Mouse (Mus musculus) stomach, embryonic 14.5 days (tissue): ENCODE measurements around the gene Nr1i2. TPM values are rescaled to one million over a fixed set of nuclear protein-coding genes. Genes with fewer than 3 reads are reported as not detected.
"Not testable (repeated sequence)": the region's sequence is repeated elsewhere in the genome, so short reads cannot be mapped to it uniquely, and the experiment has no call there.

ENCODE experiments used
- ATAC-seq: fragments of 200-750 bp; cut with Nextera tagmentation; 2 replicates; pipeline ENCODE4 v1.8.0; 2017; ENCODE audit warnings: low read depth, moderate TSS enrichment; ENCODE audit not compliant: insufficient number of reproducible peaks, insufficient read depth, low FRiP score
- H3K27ac ChIP-seq: fragments of 300-500 bp; sonication (generic); 2 replicates; pipeline ENCODE4 v1.5.1; 2014; ENCODE audit warnings: mild to moderate bottlenecking, low read length, moderate library complexity, mixed read lengths
- H3K27me3 ChIP-seq: fragments of 300-500 bp; sonication (generic); 2 replicates; pipeline ENCODE4 v1.6.1; 2014; ENCODE audit warnings: low read length, control low read depth, mixed read lengths; ENCODE audit not compliant: control insufficient read depth, insufficient read depth
- H3K36me3 ChIP-seq: fragments of 300-500 bp; sonication (generic); 2 replicates; pipeline ENCODE4 v1.6.1; 2014; ENCODE audit warnings: mild to moderate bottlenecking, control low read depth, low read length, moderate library complexity, mixed read lengths; ENCODE audit not compliant: control insufficient read depth, insufficient read depth
- H3K4me1 ChIP-seq: fragments of 300-500 bp; sonication (generic); 2 replicates; pipeline ENCODE4 v1.6.1; 2014; ENCODE audit warnings: low read length, control low read depth, mixed read lengths; ENCODE audit not compliant: control insufficient read depth, insufficient read depth
- H3K4me2 ChIP-seq: fragments of 300-500 bp; sonication (generic); replicated peaks from 2 replicates; pipeline ENCODE4 v1.6.1; 2014; ENCODE audit warnings: low read depth, low read length, control low read depth
- H3K4me3 ChIP-seq: fragments of 300-500 bp; sonication (generic); 2 replicates; pipeline ENCODE4 v1.5.1; 2014; ENCODE audit warnings: low read depth, low read length, control low read depth
- H3K9ac ChIP-seq: fragments of 300-500 bp; sonication (generic); replicated peaks from 2 replicates; pipeline ENCODE4 v1.6.1; 2014; ENCODE audit warnings: low read depth, mild to moderate bottlenecking, control low read depth, low read length, moderate library complexity, mixed read lengths
- H3K9me3 ChIP-seq: fragments of 300-500 bp; sonication (generic); 2 replicates; pipeline ENCODE4 v1.6.1; 2016; ENCODE audit warnings: low read depth, low read length, control low read depth; ENCODE audit not compliant: control insufficient read depth
- WGBS: fragments of 180-500 bp; shearing (Covaris S2); extraction: QIAGEN DNeasy Blood & Tissue Kit; methylation state at CpG from one replicate; pipeline ENCODE4 v1.1.7; 2014; 5-methylcytosine and 5-hydroxymethylcytosine counted together
- polyA plus RNA-seq: library from polyadenylated mRNA; unstranded; fragments of >200 nt; fragmentation: Nextera tagmentation; extraction: Ambion mirVana; gene quantifications from 2 replicates; pipeline ENCODE4 v1.2.1, GENCODE M21; 2014

Nr1i2 gene
- 2.6 and 4.1 TPM in 2 replicates for polyA plus RNA-seq

GRCm38 (mm10) chr16:38294685-38295348 is at the start of gene Nr1i2:
Gene Nr1i2 (minus strand): TSS chr16:38294824.
- no peaks in the 10 kb centered on the region for H3K4me1 ChIP-seq
- no peaks in the 10 kb centered on the region for H3K27me3 ChIP-seq
- ATAC-seq = peak; percentile 83
- H3K9ac ChIP-seq = no peak within 1 kb of the TSS
- no peak within 1 kb of the TSS; the same call in 1 of the 2 replicates for H3K27ac ChIP-seq
- H3K9me3 ChIP-seq = no peaks in the 10 kb centered on the region
- peak within 1 kb of the TSS; percentile 12; the same call in 1 of the 2 replicates for H3K4me3 ChIP-seq
- H3K4me2 ChIP-seq = peak within 1 kb of the TSS; percentile 22; the same call in 1 of the 2 replicates
- H3K36me3 ChIP-seq = no peaks in the 10 kb centered on the region
- WGBS = 58% methylated on average over 7 of the region's 7 CpGs

DNA sequence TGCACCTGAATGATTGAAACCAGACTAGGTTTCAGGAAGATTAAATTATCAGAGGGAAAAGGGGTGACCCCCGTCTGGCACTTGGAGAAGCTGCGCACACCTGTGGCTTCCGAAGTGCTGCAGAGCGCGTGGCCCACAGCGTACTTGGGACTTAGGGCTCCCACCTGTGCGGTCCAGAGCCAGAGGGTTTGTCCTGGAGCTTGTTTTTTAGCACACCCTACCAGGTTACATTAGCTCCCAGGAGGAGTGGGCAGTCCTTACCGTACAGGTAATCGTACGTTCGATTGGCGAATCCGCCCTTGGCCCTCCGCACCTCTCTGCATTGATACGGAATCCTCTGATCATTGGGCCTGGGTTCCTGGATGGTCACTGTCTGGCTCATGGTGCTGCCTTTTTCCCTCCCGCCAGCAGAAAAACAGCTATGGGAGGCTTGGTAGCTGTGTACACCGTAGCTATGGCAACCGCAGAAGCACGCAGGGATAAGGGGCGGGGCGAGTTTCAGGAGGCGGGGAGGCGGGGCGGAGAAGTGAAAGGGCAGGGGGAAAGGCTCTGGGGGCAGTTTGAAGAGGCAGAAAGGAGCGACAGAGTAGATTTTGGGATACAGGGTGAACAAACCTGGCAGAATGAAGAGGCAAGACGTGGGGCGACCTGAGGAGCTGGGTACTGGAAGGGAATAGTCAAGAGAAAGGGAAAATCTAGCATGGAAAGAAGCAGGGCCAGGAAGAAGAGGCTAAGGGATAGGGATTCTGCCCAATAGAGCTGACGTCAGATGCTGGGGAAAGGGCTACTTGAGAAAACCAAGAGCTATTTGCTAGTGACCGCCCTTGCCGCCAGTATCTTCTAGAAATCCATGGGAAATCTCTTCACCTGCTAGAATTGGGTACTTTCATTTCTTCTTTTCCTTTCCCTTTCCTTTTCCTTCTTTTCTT is 47.0 kb upstream of the Nr1i2 start, which contains the start of gene Maats1:
Maats1 (minus strand) TSS at position 748 of the 929 bp plus-strand sequence.
- Histone ChIP-seq H3K4me1 (no peaks in the 10 kb centered on the region), H3K9ac (peak within 1 kb of the TSS; percentile 18; the same call in 1 of the 2 replicates), H3K9me3 (no peaks in the 10 kb centered on the region), H3K4me2 (peak within 1 kb of the TSS; percentile 60), H3K4me3 (peak within 1 kb of the TSS; percentile 28), H3K27me3 (no peaks in the 10 kb centered on the region), H3K36me3 (no peaks in the 10 kb centered on the region), H3K27ac (no peak within 1 kb of the TSS)
- WGBS = 11% methylated on average over 30 of the region's 30 CpGs
- peak; percentile 86 for ATAC-seq

GRCm38 (mm10) chr16:38338077-38338476 is 43.5 kb upstream of the Nr1i2 start:
- H3K27ac ChIP-seq, H3K4me3 ChIP-seq, H3K9ac ChIP-seq, H3K9me3 ChIP-seq, H3K4me2 ChIP-seq, H3K4me1 ChIP-seq, ATAC-seq, H3K36me3 ChIP-seq, H3K27me3 ChIP-seq: not testable (repeated sequence)
- 88% methylated on average over 4 of the region's 4 CpGs for WGBS

DNA sequence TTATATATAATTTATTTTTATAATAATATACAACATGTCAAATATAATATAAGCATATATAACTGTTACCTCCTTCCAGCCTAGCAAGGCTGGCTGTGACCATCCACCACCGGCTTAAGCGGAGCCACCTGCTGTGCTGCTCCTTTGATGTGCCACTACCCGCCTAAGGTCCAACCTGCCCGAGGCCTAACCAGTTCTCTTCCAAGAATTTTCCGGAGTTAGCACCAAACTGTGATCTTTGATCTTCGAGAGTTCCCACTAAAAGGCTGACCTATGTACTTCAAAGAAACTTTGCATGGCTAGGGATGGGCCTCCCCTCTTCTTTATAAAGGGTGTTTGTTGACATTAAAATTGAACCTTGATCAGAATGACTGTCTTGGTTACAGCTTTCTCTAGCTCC is 39.8 kb upstream of the Nr1i2 start:
- no peaks in the 10 kb centered on the region for H3K27me3 ChIP-seq
- no peak overlapping the region for H3K4me3 ChIP-seq
- 40% methylated on average over 6 of the region's 6 CpGs for WGBS
- H3K36me3 ChIP-seq = no peaks in the 10 kb centered on the region
- no peaks in the 10 kb centered on the region for H3K9me3 ChIP-seq
- no peak overlapping the region for H3K9ac ChIP-seq
- ATAC-seq = no peak
- no peak overlapping the region for H3K4me2 ChIP-seq
- H3K4me1 ChIP-seq = no peaks in the 10 kb centered on the region
- H3K27ac ChIP-seq = no peak overlapping the region

DNA sequence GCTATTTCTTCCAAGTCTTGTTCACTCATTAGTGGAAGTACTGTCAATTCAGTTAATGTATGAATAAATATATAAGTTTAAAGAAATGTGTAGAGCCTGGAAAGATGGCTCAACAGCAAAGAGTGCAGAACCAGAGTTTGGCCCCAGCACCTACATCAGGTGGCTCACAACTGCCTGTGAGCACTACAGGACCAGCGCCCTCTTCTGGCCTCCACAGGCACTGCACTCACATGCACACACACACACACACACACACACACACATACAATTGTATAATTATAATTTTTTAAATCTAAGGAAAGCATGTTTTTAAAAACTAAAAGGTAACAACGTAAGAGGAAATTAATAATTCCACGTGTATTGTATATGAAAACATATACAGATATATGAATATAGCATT is 34.7 kb upstream of the Nr1i2 start:
- WGBS = 86% methylated on average over 3 of the region's 3 CpGs
- no peak for ATAC-seq
- H3K9ac ChIP-seq = no peak overlapping the region

DNA sequence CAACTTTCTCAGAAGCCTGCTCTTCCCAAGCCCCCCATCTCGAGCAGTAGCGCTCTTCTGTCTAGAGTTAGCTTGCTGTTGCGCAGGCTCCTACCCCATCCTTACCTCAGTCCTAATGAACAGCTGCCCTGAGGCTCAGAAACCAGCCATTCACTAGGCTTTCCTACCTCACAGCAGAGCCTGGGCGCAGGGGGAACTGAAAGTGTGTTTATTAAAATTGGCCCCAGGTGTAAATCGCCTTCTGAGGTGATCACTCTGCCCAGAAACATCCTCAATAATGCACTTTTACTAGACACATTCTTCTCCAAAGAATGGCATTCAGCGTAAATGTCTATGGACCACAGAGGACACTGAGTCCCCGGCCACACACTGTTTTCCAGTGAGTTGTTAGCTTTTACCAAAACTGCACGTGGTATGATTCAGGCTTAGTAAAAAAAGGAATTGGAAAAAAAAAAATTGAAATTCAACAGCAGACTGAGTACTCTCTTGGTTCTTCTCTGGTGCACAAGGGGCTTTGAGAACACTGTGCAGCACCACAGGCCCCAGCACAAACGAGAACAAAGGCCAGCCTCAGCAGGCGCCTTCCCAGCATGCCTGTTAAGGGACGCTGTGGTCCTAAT is 32.3 kb upstream of the Nr1i2 start:
- H3K9me3 ChIP-seq = no peaks in the 10 kb centered on the region
- no peaks in the 10 kb centered on the region for H3K27me3 ChIP-seq
- H3K36me3 ChIP-seq = no peaks in the 10 kb centered on the region
- no peak overlapping the region for H3K9ac ChIP-seq
- H3K4me3 ChIP-seq = no peak overlapping the region
- no peak overlapping the region for H3K4me2 ChIP-seq
- 89% methylated on average over 11 of the region's 11 CpGs for WGBS
- H3K27ac ChIP-seq = no peak overlapping the region
- H3K4me1 ChIP-seq = no peaks in the 10 kb centered on the region
- no peak for ATAC-seq

More for the DNA sequence above, 34.7 kb upstream of the Nr1i2 start:
- no peaks in the 10 kb centered on the region for H3K4me1 ChIP-seq
- H3K4me3 ChIP-seq = no peak overlapping the region
- no peak overlapping the region for H3K27ac ChIP-seq
- H3K27me3 ChIP-seq = no peaks in the 10 kb centered on the region
- H3K36me3 ChIP-seq = no peaks in the 10 kb centered on the region
- H3K4me2 ChIP-seq = no peak overlapping the region
- H3K9me3 ChIP-seq = no peaks in the 10 kb centered on the region

DNA sequence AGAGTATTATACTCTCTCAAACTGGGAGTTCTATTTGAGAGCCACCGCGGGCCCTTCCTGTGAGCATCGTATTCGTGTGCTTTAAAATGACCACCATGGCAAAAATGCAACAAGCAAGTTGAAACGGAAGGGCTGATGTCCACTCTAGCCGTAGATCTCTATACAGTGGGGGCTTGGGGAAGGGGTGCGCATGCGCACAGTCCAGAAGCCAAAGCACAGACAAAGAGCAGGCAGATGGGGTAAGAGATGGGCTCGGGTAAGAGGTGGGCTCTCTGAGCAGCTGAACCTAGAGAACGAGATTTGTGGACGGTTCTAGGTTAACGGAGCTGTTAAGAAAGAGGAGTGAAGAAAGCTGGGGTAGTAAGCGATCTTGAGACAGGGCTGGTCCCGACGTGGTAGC is 29.7 kb upstream of the Nr1i2 start:
- Histone ChIP-seq H3K27ac (no peak overlapping the region), H3K27me3 (no peaks in the 10 kb centered on the region), H3K9me3 (no peaks in the 10 kb centered on the region), H3K4me2 (no peak overlapping the region), H3K4me1 (no peaks in the 10 kb centered on the region), H3K4me3 (no peak overlapping the region), H3K9ac (no peak overlapping the region), H3K36me3 (no peaks in the 10 kb centered on the region)
- ATAC-seq = no peak
- 91% methylated on average over 15 of the region's 15 CpGs for whole genome bisulfite sequencing

- ATAC-seq = no peak
- no peak overlapping the region; the same call in 1 of the 2 replicates for H3K4me2 ChIP-seq
- H3K9me3 ChIP-seq = no peaks in the 10 kb centered on the region
- H3K27ac ChIP-seq = no peak overlapping the region
- H3K4me3 ChIP-seq = no peak overlapping the region
- H3K4me1 ChIP-seq = no peaks in the 10 kb centered on the region
- H3K36me3 ChIP-seq = no peaks in the 10 kb centered on the region
- H3K27me3 ChIP-seq = no peaks in the 10 kb centered on the region
- 32% methylated on average over 17 of the region's 17 CpGs for WGBS
- H3K9ac ChIP-seq = no peak overlapping the region
Measured at GRCm38 (mm10) chr16:38321452-38321935, 26.9 kb upstream of the Nr1i2 start.
